Mouse (Mus musculus) MEL (cell line): ENCODE data around the gene Zfand3. TPM values are rescaled to one million over a fixed set of nuclear protein-coding genes. Genes with fewer than 3 reads are reported as not detected.

Source experiments
- DNase-seq: peaks from one replicate; pipeline ENCODE4 v3.0.0; 2011; ENCODE audit warnings: low read depth, low spot score
- H3K27ac ChIP-seq: 2 replicates; pipeline ENCODE4 v1.5.1; 2012; ENCODE audit warnings: low read depth, mild to moderate bottlenecking, control low read depth, low read length, moderate library complexity; ENCODE audit not compliant: control insufficient read depth
- H3K27me3 ChIP-seq, 2 experiments: fragments of 150-350 bp in 1 of 2; sonication (generic) in 1 of 2; 2 replicates each; pipeline ENCODE4 v1.6.1; 2012; ENCODE audit warnings: low read length in 2 of 2, mild to moderate bottlenecking in 2 of 2, improper control_type of control experiment in 1 of 2, moderate library complexity in 1 of 2; ENCODE audit not compliant: insufficient read depth in 2 of 2, control insufficient read depth in 1 of 2
- H3K36me3 ChIP-seq, 2 experiments: 2 replicates each; pipeline ENCODE4 v1.6.1; 2012 to 2014; ENCODE audit warnings: low read length in 2 of 2, improper control_type of control experiment in 1 of 2, inconsistent platforms in 1 of 2, mild to moderate bottlenecking in 1 of 2; ENCODE audit not compliant: insufficient read depth in 2 of 2, control insufficient read depth in 1 of 2
- H3K4me1 ChIP-seq, 2 experiments: fragments of 150-350 bp in 1 of 2; sonication (generic) in 1 of 2; 2 replicates each; pipeline ENCODE4 v1.6.1; 2012; ENCODE audit warnings: low read length in 2 of 2, improper control_type of control experiment in 1 of 2, mild to moderate bottlenecking in 1 of 2; ENCODE audit not compliant: insufficient read depth in 2 of 2, control insufficient read depth in 1 of 2
- H3K4me3 ChIP-seq, 2 experiments: fragments of 150-350 bp in 1 of 2; sonication (generic) in 1 of 2; 2 replicates each; pipeline ENCODE4 v1.5.1; 2012; ENCODE audit warnings: low read depth in 2 of 2, low read length in 2 of 2, mild to moderate bottlenecking in 2 of 2, moderate library complexity in 2 of 2, control low read depth in 1 of 2, improper control_type of control experiment in 1 of 2; ENCODE audit not compliant: control insufficient read depth in 1 of 2, insufficient read depth in 1 of 2
- H3K79me2 ChIP-seq: 2 replicates; pipeline ENCODE4 v1.6.1; 2012; ENCODE audit warnings: mild to moderate bottlenecking, low read length, moderate library complexity; ENCODE audit not compliant: control insufficient read depth, poor library complexity, insufficient read depth
- H3K9ac ChIP-seq: 2 replicates; pipeline ENCODE4 v1.6.1; 2012; ENCODE audit warnings: low read depth, mild to moderate bottlenecking, control low read depth, low read length, moderate library complexity; ENCODE audit not compliant: control insufficient read depth, poor library complexity, severe bottlenecking
- H3K9me3 ChIP-seq: fragments of 150-350 bp; sonication (generic); replicated peaks from 2 replicates; pipeline ENCODE4 v1.6.1; 2012; ENCODE audit warnings: mild to moderate bottlenecking, low read length, improper control_type of control experiment, moderate library complexity; ENCODE audit not compliant: insufficient read depth
- CTCF ChIP-seq, 3 experiments: IDR thresholded peaks in 2 of 3; conservative IDR thresholded peaks in 1 of 3; 2 replicates each; pipeline ENCODE4 v1.5.1; 2011 to 2012; ENCODE audit warnings: low read length in 3 of 3, low read depth in 2 of 3, mild to moderate bottlenecking in 2 of 3, improper control_type of control experiment in 1 of 3, inconsistent platforms in 1 of 3, mixed read lengths in 1 of 3, moderate library complexity in 1 of 3; ENCODE audit not compliant: control insufficient read depth in 1 of 3, insufficient read depth in 1 of 3, poor library complexity in 1 of 3, severe bottlenecking in 1 of 3
- E2F4 ChIP-seq: IDR thresholded peaks from 2 replicates; pipeline ENCODE4 v1.6.1; 2011; ENCODE audit warnings: low read depth, low read length, improper control_type of control experiment, borderline replicate concordance
- ELF1 ChIP-seq: IDR thresholded peaks from 2 replicates; pipeline ENCODE4 v1.6.1; 2014; ENCODE audit warnings: low read depth, mild to moderate bottlenecking, inconsistent platforms, low read length, improper control_type of control experiment, moderate library complexity
- EP300 ChIP-seq, 2 experiments: IDR thresholded peaks; 2 replicates each; pipeline ENCODE4 v1.6.1; 2011; ENCODE audit warnings: improper control_type of control experiment in 2 of 2, low read length in 2 of 2, low read depth in 1 of 2, mild to moderate bottlenecking in 1 of 2
- GABPA ChIP-seq: IDR thresholded peaks from 2 replicates; pipeline ENCODE4 v1.6.1; 2012; ENCODE audit warnings: low read depth, mild to moderate bottlenecking, inconsistent platforms, low read length, improper control_type of control experiment, moderate library complexity
- GATA1 ChIP-seq: IDR thresholded peaks from 2 replicates; pipeline ENCODE4 v1.6.1; 2011; ENCODE audit warnings: low read depth, low read length, improper control_type of control experiment
- HCFC1 ChIP-seq: IDR thresholded peaks from 2 replicates; pipeline ENCODE4 v1.6.1; 2012; ENCODE audit warnings: low read depth, mild to moderate bottlenecking, inconsistent platforms, low read length, improper control_type of control experiment, moderate library complexity
- KAT2A ChIP-seq: conservative IDR thresholded peaks from 2 replicates; pipeline ENCODE4 v1.6.1; 2012; ENCODE audit warnings: low read depth, low read length, improper control_type of control experiment, inconsistent platforms
- MAFK ChIP-seq: IDR thresholded peaks from 2 replicates; pipeline ENCODE4 v1.6.1; 2011; ENCODE audit warnings: low read depth, mild to moderate bottlenecking, low read length, improper control_type of control experiment, borderline replicate concordance
- MAX ChIP-seq: IDR thresholded peaks from 2 replicates; pipeline ENCODE4 v1.6.1; 2011; ENCODE audit warnings: low read length, improper control_type of control experiment
- MAZ ChIP-seq: IDR thresholded peaks from 2 replicates; pipeline ENCODE4 v1.6.1; 2012; ENCODE audit warnings: low read depth, mild to moderate bottlenecking, inconsistent platforms, low read length, improper control_type of control experiment
- MYB ChIP-seq: IDR thresholded peaks from 2 replicates; pipeline ENCODE4 v1.6.1; 2011; ENCODE audit warnings: mild to moderate bottlenecking, low read depth, low read length, improper control_type of control experiment
- NRF1 ChIP-seq: IDR thresholded peaks from 2 replicates; pipeline ENCODE4 v1.6.1; 2014; ENCODE audit warnings: low read depth, mild to moderate bottlenecking, inconsistent platforms, low read length, improper control_type of control experiment, moderate library complexity; ENCODE audit not compliant: poor library complexity, insufficient read depth, severe bottlenecking
- POLR2AphosphoS2 ChIP-seq: IDR thresholded peaks from 2 replicates; pipeline ENCODE4 v1.6.1; 2011; ENCODE audit warnings: low read length, improper control_type of control experiment
- RAD21 ChIP-seq: IDR thresholded peaks from 2 replicates; pipeline ENCODE4 v1.6.1; 2011; ENCODE audit warnings: mild to moderate bottlenecking, low read depth, low read length, improper control_type of control experiment
- RCOR1 ChIP-seq: IDR thresholded peaks from 2 replicates; pipeline ENCODE4 v1.6.1; 2012; ENCODE audit warnings: low read depth, mild to moderate bottlenecking, inconsistent platforms, low read length, improper control_type of control experiment
- SIN3A ChIP-seq: IDR thresholded peaks from 2 replicates; pipeline ENCODE4 v1.6.1; 2012; ENCODE audit warnings: low read length, improper control_type of control experiment, inconsistent platforms
- TCF12 ChIP-seq: IDR thresholded peaks from 2 replicates; pipeline ENCODE4 v1.6.1; 2014; ENCODE audit warnings: low read depth, mild to moderate bottlenecking, inconsistent platforms, low read length, improper control_type of control experiment, moderate library complexity
- UBTF ChIP-seq: IDR thresholded peaks from 2 replicates; pipeline ENCODE4 v1.6.1; 2012; ENCODE audit warnings: low read depth, mild to moderate bottlenecking, inconsistent platforms, low read length, improper control_type of control experiment, moderate library complexity, borderline replicate concordance; ENCODE audit not compliant: insufficient read depth
- ZMIZ1 ChIP-seq: IDR thresholded peaks from 2 replicates; pipeline ENCODE4 v1.6.1; 2012; ENCODE audit warnings: low read depth, mild to moderate bottlenecking, inconsistent platforms, low read length, improper control_type of control experiment, moderate library complexity
- polyA plus RNA-seq, 2 experiments: library from polyadenylated mRNA; stranded (reverse) in 1 of 2; unstranded in 1 of 2; fragments of >175 nt in 1 of 2; fragments of >200 nt in 1 of 2; gene quantifications; 2 replicates each; pipeline versions ENCODE4 v1.2.1 to v1.2.4; 2012; ENCODE audit warnings: low replicate concordance in 2 of 2, low read depth in 1 of 2; ENCODE audit not compliant: insufficient read length in 2 of 2, insufficient read depth in 1 of 2, missing spikeins in 1 of 2
- total RNA-seq: library from RNA; depleted of rRNA; stranded (reverse); fragments of 300-350 nt; gene quantifications from 2 replicates; pipeline ENCODE4 v1.2.3, GENCODE M21; 2012

Gene Zfand3
- total and polyA plus RNA-seq, 3 experiments = 28.3 to 48.8 TPM; not detected in 1

GRCm38 (mm10) chr17:29983190-29983589 is 21.3 kb upstream of the Zfand3 start:
- H3K9me3 ChIP-seq = no peaks in the 10 kb centered on the region
- no peak overlapping the region for H3K9ac ChIP-seq
- TF ChIP-seq E2F4 = no peak
- no peak for TF ChIP-seq ELF1
- no peak for TF ChIP-seq MAFK
- no peak for TF ChIP-seq NRF1
- no peak for TF ChIP-seq CTCF (IDR thresholded peaks at IDR 0.05 in 2 of 3, conservative IDR thresholded peaks at IDR 0.05 in 1 of 3; ENCODE audit: control insufficient read depth in 1 of 3, insufficient read depth in 1 of 3, low read depth in 2 of 3, low read length in 3 of 3, poor library complexity in 1 of 3, severe bottlenecking in 1 of 3)
- TF ChIP-seq KAT2A = no peak
- no peak for TF ChIP-seq UBTF
- TF ChIP-seq SIN3A = no peak
- no peak for TF ChIP-seq ZMIZ1
- no peak for TF ChIP-seq HCFC1
- no peak for TF ChIP-seq RAD21
- TF ChIP-seq GATA1 = no peak
- TF ChIP-seq TCF12 = no peak
- TF ChIP-seq MAX = no peak
- TF ChIP-seq GABPA = no peak
- no peak for TF ChIP-seq EP300 (IDR thresholded peaks at IDR 0.05; ENCODE audit: low read depth in 1 of 2, low read length in 2 of 2)
- no peak for TF ChIP-seq MYB
- no peak for TF ChIP-seq RCOR1
- H3K27ac ChIP-seq = no peak overlapping the region
- H3K4me3 ChIP-seq = no peak overlapping the region
- peaks cover 5 to 20% of the 10 kb centered on the region in 2 experiments for H3K4me1 ChIP-seq
- H3K79me2 ChIP-seq = no peaks in the 10 kb centered on the region
- no peak for DNase-seq
- H3K36me3 ChIP-seq = peaks cover 0 to 14% of the 10 kb centered on the region in 2 experiments; a peak in 2 of 4 replicates
- no peaks in the 10 kb centered on the region for H3K27me3 ChIP-seq

- H3K4me1 ChIP-seq = peaks cover 12 to 27% of the 10 kb centered on the region in 2 experiments
- no peak for TF ChIP-seq POLR2AphosphoS2
- TF ChIP-seq MAZ = no peak
- TF ChIP-seq RCOR1 = no peak
- TF ChIP-seq, all 39 proteins: peak for 0
Observed at GRCm38 (mm10) chr17:29984931-29985330, 19.6 kb upstream of the Zfand3 start.

More at GRCm38 (mm10) chr17:29984931-29985330, 19.6 kb upstream of the Zfand3 start:
- DNase-seq = no peak
- no peaks in the 10 kb centered on the region for H3K27me3 ChIP-seq
- no peak overlapping the region for H3K4me3 ChIP-seq
- H3K79me2 ChIP-seq = no peaks in the 10 kb centered on the region
- no peak overlapping the region for H3K9ac ChIP-seq
- no peaks in the 10 kb centered on the region for H3K9me3 ChIP-seq
- H3K27ac ChIP-seq = no peak overlapping the region
- peaks cover 0 to 20% of the 10 kb centered on the region in 2 experiments; a peak in 2 of 4 replicates for H3K36me3 ChIP-seq
